Mouse (Mus musculus) lung, embryonic 15.5 days (tissue): Measurements from ENCODE around the gene Snx27. TPM values are rescaled to one million over a fixed set of nuclear protein-coding genes. Genes with fewer than 3 reads are reported as not detected.
A peak's percentile ranks its signal among the peaks of the same experiment; 100 is the strongest.

Experiments
- ATAC-seq: fragments of 200-750 bp; cut with Nextera tagmentation; 2 replicates; pipeline ENCODE4 v1.8.0; 2017; ENCODE audit warnings: moderate number of reproducible peaks, borderline replicate concordance; ENCODE audit not compliant: low FRiP score, low TSS enrichment; ENCODE audit errors: extremely low read depth
- H3K27ac ChIP-seq: fragments of 300-500 bp; sonication (generic); 2 replicates; pipeline ENCODE4 v1.5.1; 2015; ENCODE audit warnings: moderate library complexity, mild to moderate bottlenecking, inconsistent platforms
- H3K27me3 ChIP-seq: fragments of 300-500 bp; sonication (generic); 2 replicates; pipeline ENCODE4 v1.6.1; 2015; ENCODE audit warnings: inconsistent platforms
- H3K36me3 ChIP-seq: fragments of 300-500 bp; sonication (generic); 2 replicates; pipeline ENCODE4 v1.6.1; 2015; ENCODE audit warnings: inconsistent platforms
- H3K4me1 ChIP-seq: fragments of 300-500 bp; sonication (generic); 2 replicates; pipeline ENCODE4 v1.6.1; 2015; ENCODE audit warnings: inconsistent platforms
- H3K4me2 ChIP-seq: fragments of 300-500 bp; sonication (generic); 2 replicates; pipeline ENCODE4 v1.6.1; 2015; ENCODE audit warnings: inconsistent platforms, mild to moderate bottlenecking, moderate library complexity
- H3K4me3 ChIP-seq: fragments of 300-500 bp; sonication (generic); 2 replicates; pipeline ENCODE4 v1.5.1; 2015; ENCODE audit warnings: mild to moderate bottlenecking, inconsistent platforms
- H3K9ac ChIP-seq: fragments of 300-500 bp; sonication (generic); 2 replicates; pipeline ENCODE4 v1.6.1; 2015; ENCODE audit warnings: inconsistent platforms
- H3K9me3 ChIP-seq: fragments of 300-500 bp; sonication (generic); 2 replicates; pipeline ENCODE4 v1.6.1; 2016; ENCODE audit warnings: inconsistent platforms
- WGBS: fragments of 180-500 bp; shearing (Covaris S2); methylation state at CpG from one replicate; pipeline ENCODE4 v1.1.7; 2015; 5-methylcytosine and 5-hydroxymethylcytosine counted together
- polyA plus RNA-seq: library from polyadenylated mRNA; unstranded; fragments of >200 nt; fragmentation: Nextera tagmentation; extraction: Ambion mirVana; gene quantifications from 2 replicates; pipeline ENCODE4 v1.2.1, GENCODE M21; 2015

Snx27 gene
- polyA plus RNA-seq, result 46.5 and 48.5 TPM in 2 replicates

DNA sequence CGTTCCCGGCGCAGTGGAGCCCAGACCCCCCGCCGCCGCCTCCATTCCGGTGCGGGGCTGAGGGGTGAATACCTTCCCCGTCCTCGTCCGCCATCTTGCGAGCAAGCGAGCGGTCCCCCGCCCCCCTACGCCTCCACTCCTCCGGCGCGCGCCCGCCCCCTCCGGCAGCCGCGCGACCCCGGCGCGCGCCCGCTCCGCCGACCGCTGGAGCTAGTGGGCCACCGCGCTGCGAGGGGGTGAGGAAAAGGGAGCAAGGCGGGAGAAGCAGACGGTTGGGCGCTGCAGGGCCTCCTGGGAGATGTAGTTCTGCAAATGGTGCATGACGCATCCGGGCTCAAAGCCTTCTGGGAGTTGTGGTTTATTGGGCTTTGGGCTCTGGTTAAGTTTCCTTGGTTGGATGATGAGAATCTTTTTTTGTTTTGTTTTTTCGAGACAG is at the start of gene Snx27:
Gene Snx27 (minus strand): TSS at position 261 of the 436 bp plus-strand sequence.
- peak within 1 kb of the TSS; percentile 83 for H3K4me3 ChIP-seq
- no peaks in the 10 kb centered on the region for H3K27me3 ChIP-seq
- H3K9ac ChIP-seq, result peak within 1 kb of the TSS; percentile 85
- H3K4me2 ChIP-seq, result peak within 1 kb of the TSS; percentile 75
- no peaks in the 10 kb centered on the region for H3K36me3 ChIP-seq
- 0% methylated on average over 22 of the region's 42 CpGs for WGBS
- H3K9me3 ChIP-seq, result no peaks in the 10 kb centered on the region
- peaks cover 23% of the 10 kb centered on the region for H3K4me1 ChIP-seq
- peak within 1 kb of the TSS; percentile 79 for H3K27ac ChIP-seq
- ATAC-seq, result peak; percentile 98

DNA sequence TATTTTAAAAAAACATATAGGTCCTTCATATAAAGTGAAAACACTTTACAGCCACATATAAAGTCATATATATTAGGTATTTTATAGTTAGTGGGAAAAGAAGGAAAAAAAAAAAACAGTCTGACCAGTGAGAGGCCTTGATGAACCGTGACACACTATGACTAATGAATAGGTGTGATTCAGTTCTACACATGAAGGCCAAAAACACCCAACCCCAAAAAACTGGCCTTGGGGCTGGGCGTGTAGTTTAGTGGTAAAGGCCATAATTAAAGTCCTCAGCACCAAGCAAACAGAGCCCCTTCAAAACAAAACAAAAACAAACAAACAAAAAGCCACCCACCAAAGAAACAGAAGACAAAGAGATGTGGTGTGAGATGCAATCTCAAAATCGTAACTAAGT is 47.4 kb upstream of the Snx27 start:
- Histone ChIP-seq H3K27me3 (no peaks in the 10 kb centered on the region), H3K36me3 (no peaks in the 10 kb centered on the region), H3K27ac (no peak overlapping the region), H3K4me2 (no peak overlapping the region), H3K9ac (no peak overlapping the region), H3K4me1 (no peaks in the 10 kb centered on the region), H3K4me3 (no peak overlapping the region), H3K9me3 (no peaks in the 10 kb centered on the region)
- WGBS, result 74% methylated on average over 3 of the region's 3 CpGs
- ATAC-seq, result no peak

DNA sequence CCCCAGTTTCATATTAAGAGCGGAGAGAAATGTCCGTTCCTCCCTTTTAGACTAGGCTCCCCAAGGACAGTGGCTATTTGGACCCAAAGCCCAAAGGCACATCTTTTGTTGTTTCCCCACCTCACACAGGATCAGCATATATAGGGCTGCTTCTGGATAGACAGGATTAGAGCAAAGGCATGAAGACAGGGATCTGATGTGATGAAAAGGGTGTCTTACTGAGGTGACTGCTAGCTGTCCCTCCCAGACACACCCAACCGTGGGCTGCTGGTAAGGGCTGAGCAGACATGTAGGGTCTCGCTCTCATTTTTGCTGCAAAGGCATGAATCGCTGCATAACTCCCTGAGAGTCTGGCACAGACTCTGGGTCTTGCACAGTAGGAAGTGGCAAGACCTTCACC is 46.2 kb upstream of the Snx27 start:
- 87% methylated on average over 5 of the region's 5 CpGs for WGBS
- Histone ChIP-seq H3K36me3 (no peaks in the 10 kb centered on the region), H3K4me3 (no peak overlapping the region), H3K9ac (no peak overlapping the region), H3K4me1 (no peaks in the 10 kb centered on the region), H3K27ac (no peak overlapping the region), H3K4me2 (no peak overlapping the region), H3K9me3 (no peaks in the 10 kb centered on the region), H3K27me3 (no peaks in the 10 kb centered on the region)
- ATAC-seq, result no peak

DNA sequence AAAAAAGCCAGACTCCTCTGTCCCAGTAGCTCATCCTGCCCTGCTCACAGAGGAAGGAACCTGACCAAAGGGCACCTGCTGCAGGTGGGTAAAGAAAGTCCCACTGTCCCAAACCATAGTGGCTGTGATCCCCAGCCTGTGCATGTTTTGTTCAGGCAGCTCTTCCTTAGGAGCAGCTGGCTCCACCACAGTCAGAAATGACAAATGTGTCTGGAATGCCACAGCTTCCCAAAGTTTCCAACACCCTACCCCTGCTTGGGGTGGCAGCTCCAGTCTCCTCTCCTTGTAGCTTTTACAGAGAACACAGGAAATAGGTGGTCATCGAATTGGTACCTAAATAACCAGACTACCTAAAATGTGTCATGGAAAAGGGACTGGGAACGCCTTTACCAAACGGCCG is 41.8 kb upstream of the Snx27 start:
- Histone ChIP-seq H3K9me3 (no peaks in the 10 kb centered on the region), H3K4me2 (no peak overlapping the region), H3K4me3 (no peak overlapping the region), H3K9ac (no peak overlapping the region), H3K4me1 (peaks cover 14% of the 10 kb centered on the region), H3K27me3 (no peaks in the 10 kb centered on the region), H3K36me3 (no peaks in the 10 kb centered on the region), H3K27ac (no peak overlapping the region)
- no peak for ATAC-seq
- WGBS, result 86% methylated on average over 4 of the region's 4 CpGs

DNA sequence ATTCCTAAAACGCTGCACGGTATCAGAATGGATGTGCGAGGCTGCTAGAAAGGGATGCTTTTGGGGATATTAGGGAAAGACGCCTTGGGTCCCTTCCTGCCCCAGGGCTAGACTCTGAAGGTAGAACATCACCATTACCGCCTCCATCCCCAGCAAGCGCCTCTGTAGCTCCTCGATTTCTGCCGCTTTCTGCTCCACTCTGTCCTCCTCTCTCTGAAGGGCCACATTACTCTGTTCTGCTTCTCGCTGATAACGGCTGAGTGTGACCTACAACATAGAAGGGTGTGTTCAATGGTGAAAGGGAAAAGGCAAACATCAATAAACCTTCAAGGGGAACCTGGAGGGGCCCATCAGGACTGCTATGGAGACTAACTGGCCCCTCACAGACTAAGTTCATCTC is 40.0 kb upstream of the Snx27 start:
- Histone ChIP-seq H3K9ac (no peak overlapping the region), H3K4me3 (no peak overlapping the region), H3K36me3 (no peaks in the 10 kb centered on the region), H3K27me3 (no peaks in the 10 kb centered on the region), H3K27ac (peak overlapping the region; percentile 80), H3K4me1 (peaks cover 14% of the 10 kb centered on the region), H3K4me2 (no peak overlapping the region), H3K9me3 (no peaks in the 10 kb centered on the region)
- ATAC-seq, result no peak
- 80% methylated on average over 10 of the region's 10 CpGs for WGBS

DNA sequence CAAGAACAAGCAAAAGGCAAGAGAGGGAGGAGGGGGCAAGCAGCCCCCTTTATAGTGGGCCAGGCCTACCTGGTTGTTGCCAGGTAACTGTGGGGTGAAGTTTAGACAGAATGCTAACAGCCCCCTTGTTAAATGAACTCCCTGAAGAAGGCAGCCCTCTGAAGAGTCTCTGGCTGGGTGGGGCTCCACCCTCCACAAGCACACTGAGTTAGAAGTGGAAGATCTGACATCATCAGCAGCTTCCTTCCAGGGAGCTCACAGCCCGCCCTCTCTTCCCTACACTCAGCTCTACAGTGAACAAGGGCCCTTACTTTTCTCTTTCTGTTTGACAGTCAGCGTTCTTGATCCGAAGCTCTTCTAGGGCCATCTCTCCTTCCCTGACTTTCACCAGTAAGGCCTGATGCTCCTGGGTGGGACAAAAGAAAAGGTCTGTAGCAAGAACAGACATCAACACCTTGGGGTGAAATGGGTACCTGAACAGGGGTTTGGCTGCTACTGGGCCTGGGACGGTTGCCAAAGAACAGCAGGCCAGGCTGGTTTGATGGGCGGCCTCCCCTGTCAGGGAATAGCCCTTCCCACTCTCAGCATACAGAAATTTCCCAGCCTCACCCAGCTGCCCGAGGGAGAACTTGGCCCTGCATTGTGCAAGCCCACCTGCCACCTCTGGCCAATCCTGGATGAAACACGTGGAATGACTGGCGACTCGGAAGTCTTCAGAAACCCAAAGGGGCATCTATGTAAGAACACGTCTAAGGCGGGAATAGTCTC is 39.4 kb upstream of the Snx27 start:
- H3K4me3 ChIP-seq, result no peak overlapping the region
- H3K36me3 ChIP-seq, result no peaks in the 10 kb centered on the region
- 51% methylated on average over 11 of the region's 11 CpGs for WGBS
- peak overlapping the region; percentile 10; the same call in 1 of the 2 replicates for H3K9ac ChIP-seq
- no peak overlapping the region; the same call in 1 of the 2 replicates for H3K4me2 ChIP-seq
- peak overlapping the region; percentile 80 for H3K27ac ChIP-seq
- no peaks in the 10 kb centered on the region for H3K9me3 ChIP-seq
- H3K27me3 ChIP-seq, result no peaks in the 10 kb centered on the region
- ATAC-seq, result peak; percentile 85
- peaks cover 14% of the 10 kb centered on the region for H3K4me1 ChIP-seq

DNA sequence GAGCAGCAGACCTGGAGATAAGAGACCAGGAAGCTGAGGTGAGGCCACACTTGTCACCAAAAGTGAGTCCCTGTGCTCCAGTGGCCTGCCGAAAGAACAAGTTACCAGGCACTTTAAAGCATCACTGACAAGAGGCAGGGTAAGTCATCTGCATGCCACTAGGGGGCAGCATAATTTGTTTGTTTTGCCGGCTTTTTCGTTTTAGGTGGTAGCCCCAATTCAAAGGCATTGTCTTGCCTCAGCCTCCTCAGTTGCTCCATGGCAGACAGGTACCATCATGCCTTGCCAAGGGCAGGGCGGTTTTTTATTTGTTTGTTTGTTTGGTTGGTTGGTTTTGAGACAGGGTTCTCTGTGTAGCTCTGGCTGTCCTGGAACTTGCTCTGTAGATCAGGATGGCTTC is 34.2 kb upstream of the Snx27 start:
- H3K9ac ChIP-seq, result no peak overlapping the region
- no peak overlapping the region for H3K27ac ChIP-seq
- H3K9me3 ChIP-seq, result no peaks in the 10 kb centered on the region
- no peak overlapping the region for H3K4me2 ChIP-seq
- 0 out of 2 replicates have a peak, but pooled peaks cover 4% of the 10 kb centered on the region for H3K4me1 ChIP-seq
- WGBS, result 77% methylated on average over 4 of the region's 4 CpGs
- no peaks in the 10 kb centered on the region for H3K27me3 ChIP-seq
- no peak overlapping the region for H3K4me3 ChIP-seq
- no peak for ATAC-seq
- H3K36me3 ChIP-seq, result no peaks in the 10 kb centered on the region

DNA sequence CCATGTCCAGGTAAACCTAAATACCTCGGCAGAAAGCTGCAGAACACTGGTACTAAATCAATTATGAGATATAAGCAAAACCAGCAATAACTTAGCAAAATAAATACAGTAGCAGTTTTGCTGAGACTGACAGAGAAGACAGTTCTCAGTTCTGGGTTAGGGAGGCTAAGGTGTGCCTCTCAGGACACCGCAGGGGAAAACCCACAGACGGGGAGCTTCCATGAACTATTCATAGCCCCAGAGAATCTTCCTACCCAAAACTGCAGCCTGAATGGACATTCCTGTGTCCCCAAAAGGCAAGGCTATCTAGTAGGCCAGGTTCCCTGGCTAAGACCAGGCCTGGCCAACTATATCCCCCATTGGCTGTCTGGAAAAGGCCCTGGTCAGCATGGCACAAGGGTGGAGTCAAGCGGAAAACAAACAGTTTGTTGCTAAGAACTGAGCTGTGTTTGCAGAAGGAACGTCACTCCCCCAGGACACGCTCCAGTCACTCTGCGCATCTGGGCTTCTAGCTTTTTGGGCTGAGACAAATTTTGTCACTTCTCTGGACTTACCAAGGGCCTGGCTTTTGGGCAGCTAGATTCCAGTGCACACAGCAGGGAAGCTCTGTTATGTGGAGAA is 30.9 kb upstream of the Snx27 start:
- no peak overlapping the region for H3K4me3 ChIP-seq
- H3K27ac ChIP-seq, result no peak overlapping the region
- 70% methylated on average over 7 of the region's 7 CpGs for WGBS
- no peaks in the 10 kb centered on the region for H3K27me3 ChIP-seq
- no peak overlapping the region for H3K4me2 ChIP-seq
- H3K9ac ChIP-seq, result no peak overlapping the region
- no peaks in the 10 kb centered on the region for H3K36me3 ChIP-seq
- H3K9me3 ChIP-seq, result no peaks in the 10 kb centered on the region
- no peaks in the 10 kb centered on the region for H3K4me1 ChIP-seq
- ATAC-seq, result no peak

DNA sequence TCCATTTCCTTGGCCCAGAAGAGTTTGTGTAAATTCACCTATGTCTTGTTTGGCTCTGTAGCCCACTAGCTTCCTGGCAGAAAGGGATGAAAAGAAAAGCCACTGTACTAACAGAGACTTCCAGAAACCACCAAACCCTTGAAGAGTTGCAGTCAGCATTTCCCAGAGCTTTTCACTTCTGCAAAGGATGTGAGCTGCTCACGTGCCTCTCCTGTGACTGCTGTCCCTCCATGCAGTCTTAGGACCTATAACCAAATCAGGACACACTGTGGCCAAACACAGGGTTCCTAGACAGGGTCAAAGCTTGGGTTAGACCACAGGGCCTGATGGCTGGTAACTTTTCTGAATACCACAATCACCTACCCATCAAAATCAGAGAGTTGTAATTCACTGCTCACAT is 29.8 kb upstream of the Snx27 start:
- no peaks in the 10 kb centered on the region for H3K36me3 ChIP-seq
- H3K4me2 ChIP-seq, result no peak overlapping the region
- H3K9ac ChIP-seq, result no peak overlapping the region
- no peak overlapping the region for H3K27ac ChIP-seq
- H3K4me3 ChIP-seq, result no peak overlapping the region
- H3K27me3 ChIP-seq, result no peaks in the 10 kb centered on the region
- no peak for ATAC-seq
- no peaks in the 10 kb centered on the region for H3K9me3 ChIP-seq
- WGBS, result 71% methylated on average over 1 of the region's 1 CpGs
- H3K4me1 ChIP-seq, result no peaks in the 10 kb centered on the region

DNA sequence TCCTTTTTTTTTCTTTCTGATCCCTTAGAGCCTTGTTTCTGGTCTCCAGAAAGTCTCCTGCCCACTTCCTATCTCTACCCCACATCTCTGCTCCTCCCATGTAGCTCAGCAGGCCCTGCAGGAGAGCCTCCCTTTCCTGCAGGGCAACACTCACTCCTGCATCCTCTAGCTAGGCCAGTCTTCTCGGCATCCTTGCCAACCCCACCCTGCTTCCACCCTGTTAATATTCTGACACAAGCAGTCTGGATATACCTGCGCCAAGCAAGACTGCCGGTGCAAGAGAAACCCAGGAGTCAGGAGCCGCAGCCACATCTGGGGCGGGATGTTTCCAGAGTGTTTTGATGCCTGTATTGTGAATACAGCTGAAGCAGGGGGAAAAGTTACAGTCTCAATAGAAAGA is 29.3 kb upstream of the Snx27 start:
- no peaks in the 10 kb centered on the region for H3K4me1 ChIP-seq
- H3K9me3 ChIP-seq, result no peaks in the 10 kb centered on the region
- WGBS, result 73% methylated on average over 5 of the region's 5 CpGs
- H3K9ac ChIP-seq, result no peak overlapping the region
- no peaks in the 10 kb centered on the region for H3K27me3 ChIP-seq
- no peak overlapping the region for H3K4me2 ChIP-seq
- no peak overlapping the region for H3K27ac ChIP-seq
- H3K36me3 ChIP-seq, result no peaks in the 10 kb centered on the region
- no peak for ATAC-seq
- H3K4me3 ChIP-seq, result no peak overlapping the region

DNA sequence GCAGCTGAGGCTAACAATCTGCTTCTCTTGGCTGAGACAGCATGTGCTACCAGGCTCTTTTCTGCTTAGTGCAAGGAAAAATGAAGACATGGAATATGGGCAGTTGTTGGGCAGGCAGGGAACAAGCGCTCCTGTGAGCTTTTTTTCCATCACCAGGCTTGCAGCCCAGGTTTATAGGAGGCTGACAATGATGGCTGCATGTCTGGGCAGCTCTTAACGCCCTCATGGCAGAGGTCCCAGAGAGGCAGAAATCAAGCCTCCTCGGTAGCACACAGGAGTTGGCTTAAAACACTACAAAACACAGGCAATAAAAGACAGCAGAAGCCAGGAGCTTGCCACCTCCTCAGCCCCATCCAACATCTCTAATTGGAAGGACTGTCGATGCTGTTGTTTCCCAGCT is 28.8 kb upstream of the Snx27 start:
- Histone ChIP-seq H3K4me2 (no peak overlapping the region), H3K27ac (no peak overlapping the region), H3K9ac (no peak overlapping the region), H3K4me1 (no peaks in the 10 kb centered on the region), H3K9me3 (no peaks in the 10 kb centered on the region), H3K36me3 (no peaks in the 10 kb centered on the region), H3K27me3 (no peaks in the 10 kb centered on the region), H3K4me3 (no peak overlapping the region)
- 58% methylated on average over 4 of the region's 4 CpGs for WGBS
- ATAC-seq, result no peak

DNA sequence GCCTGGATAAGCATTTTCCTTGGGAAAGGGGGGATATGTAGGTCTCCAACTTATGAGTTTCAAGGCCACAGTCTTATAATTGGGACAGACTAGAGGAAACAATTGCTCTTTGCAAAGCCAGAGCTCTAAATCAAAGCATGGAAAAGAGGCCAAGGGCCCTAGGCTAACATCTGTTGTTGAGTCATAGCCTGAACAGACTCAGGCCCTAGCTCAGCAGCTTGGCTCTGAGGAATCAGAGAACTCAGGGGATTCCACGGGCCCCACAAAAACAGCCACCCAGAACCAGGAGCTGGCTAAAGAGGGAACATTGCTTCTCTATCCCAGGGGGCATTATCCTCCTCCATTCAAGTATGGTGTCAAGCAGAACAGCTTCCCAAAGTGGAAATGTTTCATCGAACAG is 28.1 kb upstream of the Snx27 start:
- Histone ChIP-seq H3K9me3 (no peaks in the 10 kb centered on the region), H3K36me3 (no peaks in the 10 kb centered on the region), H3K9ac (no peak overlapping the region), H3K4me3 (no peak overlapping the region), H3K27me3 (no peaks in the 10 kb centered on the region), H3K4me1 (no peaks in the 10 kb centered on the region), H3K27ac (no peak overlapping the region), H3K4me2 (no peak overlapping the region)
- WGBS, result 81% methylated on average over 2 of the region's 2 CpGs
- no peak for ATAC-seq
